20 mouse cellular contexts compared by ENCODE assay signal in the genomic region with DNA sequence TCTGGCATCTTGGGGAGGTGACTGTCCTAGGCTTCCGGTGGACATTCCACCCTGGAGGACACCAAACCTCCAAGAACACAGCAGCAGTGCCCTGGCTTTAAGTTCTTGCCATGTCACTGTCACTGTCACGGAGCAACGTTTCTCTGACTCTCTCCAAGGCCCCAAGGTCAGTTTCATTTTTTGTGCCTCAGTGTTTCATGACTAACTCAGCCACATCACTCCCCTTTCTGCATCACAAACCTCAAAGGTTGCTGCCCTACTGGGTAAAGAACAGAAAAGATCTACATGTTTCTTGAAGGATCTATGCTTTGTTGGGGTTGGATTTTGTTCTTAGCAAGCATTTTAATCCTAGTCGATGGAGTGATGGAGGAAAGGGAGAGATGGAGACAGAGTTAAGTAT. TPM values are rescaled to one million over a fixed set of nuclear protein-coding genes. Genes with fewer than 3 reads are reported as not detected.
DNase-seq lines count a peak whose midpoint lies in the region; ATAC-seq and TF ChIP-seq lines count a peak whose summit lies in the region.
"Had no signal": no experiment of that assay in that cellular context is flagged by ENCODE, and none has a peak within 500 bp of the region (broad histone marks: within the 10 kb centered on the region; RNA-seq: fewer than 3 reads in every experiment).

No protein-coding gene starts in this region.

- WGBS in kidney, embryonic 15.5 days = 81% methylated on average over 4 of the region's 4 CpGs

- DNase-seq in CD4-positive helper T cell, adult 2 months (ENCODE audit: low read depth, low spot score) = peak; percentile 30
- DNase-seq in left cerebral cortex, adult 18-20 months (ENCODE audit: low spot score in 2 of 2) = no peak
- DNase-seq: adrenal gland, adult 2 months; adrenal gland, postnatal 10 days; adrenal gland, postnatal 36 days; B cell, adult 2 months; cerebellum, adult 11-12 months; cerebellum, adult 2 months; cerebellum, adult 9-10 months; cerebellum, postnatal 10 days; cerebellum, postnatal 25 days; forebrain, postnatal 0 days had no signal

- peaks cover 99% of the 10 kb centered on the region for H3K79me2 ChIP-seq in myocyte (ENCODE audit: control insufficient read depth, insufficient read depth)

- no peak for TF ChIP-seq POLR2A in myocyte (IDR thresholded peaks at IDR 0.05; ENCODE audit: insufficient read length, low read depth)

- no peak overlapping the region for H3K9ac ChIP-seq in kidney, embryonic 15.5 days
- H3K9ac ChIP-seq: embryonic facial prominence, embryonic 12.5 days; forebrain, embryonic 13.5 days; forebrain, embryonic 15.5 days; forebrain, postnatal 0 days had no signal

- H3K4me1 ChIP-seq in megakaryocyte, embryonic 14.5 days = peaks cover 100% of the 10 kb centered on the region
- no peaks in the 10 kb centered on the region for H3K4me1 ChIP-seq in kidney, embryonic 15.5 days
- H3K4me1 ChIP-seq: embryonic facial prominence, embryonic 12.5 days; forebrain, embryonic 13.5 days; forebrain, embryonic 15.5 days had no signal

- no peak for ATAC-seq in megakaryocyte, adult 5-6 weeks (ENCODE audit: poor library complexity, severe bottlenecking)
- no peak for ATAC-seq in kidney, embryonic 15.5 days (replicated peaks; ENCODE audit: low FRiP score)
- ATAC-seq: forebrain, embryonic 13.5 days; forebrain, embryonic 15.5 days; forebrain, postnatal 0 days had no signal

- peak overlapping the region; percentile 25 for H3K4me3 ChIP-seq in megakaryocyte, embryonic 14.5 days (replicated peaks)
- H3K4me3 ChIP-seq in myocyte = no peak overlapping the region
- H3K4me3 ChIP-seq in kidney, embryonic 15.5 days (replicated peaks) = no peak overlapping the region
- H3K4me3 ChIP-seq: embryonic facial prominence, embryonic 10.5 days; embryonic facial prominence, embryonic 12.5 days; forebrain, embryonic 13.5 days; forebrain, embryonic 15.5 days had no signal

- no peak overlapping the region for H3K4me2 ChIP-seq in myocyte (ENCODE audit: low read depth)
- H3K4me2 ChIP-seq in kidney, embryonic 15.5 days = no peak overlapping the region
- H3K4me2 ChIP-seq: embryonic facial prominence, embryonic 12.5 days; forebrain, embryonic 13.5 days; forebrain, embryonic 15.5 days had no signal

- no peaks in the 10 kb centered on the region for H3K9me3 ChIP-seq in megakaryocyte, embryonic 14.5 days
- no peaks in the 10 kb centered on the region for H3K9me3 ChIP-seq in kidney, embryonic 15.5 days (replicated peaks)
- H3K9me3 ChIP-seq: embryonic facial prominence, embryonic 10.5 days; embryonic facial prominence, embryonic 12.5 days; forebrain, embryonic 13.5 days; forebrain, embryonic 15.5 days had no signal

- peaks cover 91% of the 10 kb centered on the region for H3K36me3 ChIP-seq in megakaryocyte, embryonic 14.5 days (replicated peaks; ENCODE audit: low read length)
- peaks cover 17% of the 10 kb centered on the region for H3K36me3 ChIP-seq in myocyte (ENCODE audit: control insufficient read depth, insufficient read depth)
- no peaks in the 10 kb centered on the region for H3K36me3 ChIP-seq in kidney, embryonic 15.5 days
- H3K36me3 ChIP-seq: embryonic facial prominence, embryonic 10.5 days; embryonic facial prominence, embryonic 12.5 days; forebrain, embryonic 15.5 days had no signal

- no peak overlapping the region for H3K27ac ChIP-seq in kidney, embryonic 15.5 days
- H3K27ac ChIP-seq: embryonic facial prominence, embryonic 10.5 days; embryonic facial prominence, embryonic 12.5 days; forebrain, embryonic 13.5 days; forebrain, embryonic 15.5 days had no signal

- no peak overlapping the region for H3ac ChIP-seq in myocyte (ENCODE audit: control insufficient read depth, insufficient read length)

- H3K27me3 ChIP-seq in megakaryocyte, embryonic 14.5 days (replicated peaks) = no peaks in the 10 kb centered on the region
- no peaks in the 10 kb centered on the region for H3K27me3 ChIP-seq in myocyte (ENCODE audit: control insufficient read depth, insufficient read depth, insufficient read length)
- peaks cover 6% of the 10 kb centered on the region; the same call in 1 of the 2 replicates for H3K27me3 ChIP-seq in kidney, embryonic 15.5 days
- H3K27me3 ChIP-seq: embryonic facial prominence, embryonic 12.5 days; forebrain, embryonic 13.5 days; forebrain, embryonic 15.5 days had no signal

TF ChIP-seq in myocyte, 11 proteins besides CTCF, POLR2A, EP300 and RAD21:
- TF ChIP-seq POLR2AphosphoS2 (IDR thresholded peaks at IDR 0.05; ENCODE audit: insufficient read length, low read depth) = peak; percentile 25
- no peak for TF ChIP-seq TCF12 (IDR thresholded peaks at IDR 0.05; ENCODE audit: insufficient read depth, poor library complexity, severe bottlenecking)

RNA-seq across cellular contexts. Expression of gene Runx1, which starts 36.1 kb away (rescaled TPM):
- polyA plus RNA-seq in megakaryocyte, embryonic 14.5 days (2012; ENCODE audit: insufficient read depth, low replicate concordance) = 322 and 895 TPM in 2 replicates
- 93.4 and 112 TPM in 2 replicates for total RNA-seq in megakaryocyte, adult 5-6 weeks (2015)
- total RNA-seq in megakaryocyte, adult 5-6 weeks (2017) = 44.7 and 61.5 TPM in 2 replicates
- 38.8 TPM for polyA plus RNA-seq in myocyte (2012; fragmentation: generic; extraction: Trizol)
- 1.6 and 2.1 TPM in 2 replicates for polyA plus RNA-seq in kidney, embryonic 15.5 days (2015; fragmentation: Nextera tagmentation; extraction: Ambion mirVana)
- total RNA-seq in left cerebral cortex, adult 18-20 months (2021) = 1 to 10 TPM; 1.6 to 1.8 TPM

Comparison
In these comparisons a context has a peak if more than half of its experiments do, and no peak if none do; other contexts are left out.
1. RNA of gene Runx1, which starts 36.1 kb away (polyA plus RNA-seq): 322 to 895 TPM in megakaryocyte, embryonic 14.5 days and 38.8 TPM in myocyte (single experiment); 1.6 to 2.1 TPM in kidney, embryonic 15.5 days; every median in the first group is over 10 times any median in the second.